Mouse (Mus musculus) limb, embryonic 13.5 days (tissue): ENCODE data around the gene Soga3. TPM values are rescaled to one million over a fixed set of nuclear protein-coding genes. Genes with fewer than 3 reads are reported as not detected.

Experiments
- ATAC-seq: fragments of 200-750 bp; cut with Nextera tagmentation; 2 replicates; pipeline ENCODE4 v1.8.0; 2017; ENCODE audit warnings: low read depth, moderate number of reproducible peaks, moderate TSS enrichment; ENCODE audit not compliant: low FRiP score
- H3K27ac ChIP-seq: fragments of 300-500 bp; sonication (generic); 2 replicates; pipeline ENCODE4 v1.5.1; 2015; ENCODE audit warnings: inconsistent platforms, mild to moderate bottlenecking, moderate library complexity
- H3K27me3 ChIP-seq: fragments of 300-500 bp; sonication (generic); 2 replicates; pipeline ENCODE4 v1.6.1; 2015; ENCODE audit warnings: mild to moderate bottlenecking, inconsistent platforms
- H3K36me3 ChIP-seq: fragments of 300-500 bp; sonication (generic); 2 replicates; pipeline ENCODE4 v1.6.1; 2015; ENCODE audit warnings: inconsistent platforms, mild to moderate bottlenecking, moderate library complexity
- H3K4me1 ChIP-seq: fragments of 300-500 bp; sonication (generic); 2 replicates; pipeline ENCODE4 v1.6.1; 2015; ENCODE audit warnings: inconsistent platforms
- H3K4me2 ChIP-seq: fragments of 300-500 bp; sonication (generic); replicated peaks from 2 replicates; pipeline ENCODE4 v1.6.1; 2015; ENCODE audit warnings: inconsistent platforms, mild to moderate bottlenecking, moderate library complexity
- H3K4me3 ChIP-seq: fragments of 300-500 bp; sonication (generic); 2 replicates; pipeline ENCODE4 v1.5.1; 2015; ENCODE audit warnings: moderate library complexity, mild to moderate bottlenecking, inconsistent platforms
- H3K9ac ChIP-seq: fragments of 300-500 bp; sonication (generic); 2 replicates; pipeline ENCODE4 v1.6.1; 2015; ENCODE audit warnings: mild to moderate bottlenecking, inconsistent platforms
- H3K9me3 ChIP-seq: fragments of 300-500 bp; sonication (generic); 2 replicates; pipeline ENCODE4 v1.6.1; 2016; ENCODE audit warnings: inconsistent platforms
- WGBS: fragments of 180-500 bp; shearing (Covaris S2); methylation state at CpG from one replicate; pipeline ENCODE4 v1.1.7; 2015; 5-methylcytosine and 5-hydroxymethylcytosine counted together
- polyA plus RNA-seq: library from polyadenylated mRNA; unstranded; fragments of >200 nt; fragmentation: Nextera tagmentation; extraction: Ambion mirVana; gene quantifications from 2 replicates; pipeline ENCODE4 v1.2.1, GENCODE M21; 2015

Soga3 gene
- polyA plus RNA-seq, 1 experiment from 2014 or later, result 1.5 TPM

- no peak for ATAC-seq
These were observed 32.0 kb downstream of the Soga3 start for GRCm38 (mm10) chr10:29175656-29176055.

GRCm38 (mm10) chr10:29176881-29177280 lies 33.2 kb downstream of the Soga3 start:
- H3K27me3 ChIP-seq, result no peaks in the 10 kb centered on the region
- H3K9me3 ChIP-seq, result no peaks in the 10 kb centered on the region
- H3K9ac ChIP-seq, result no peak overlapping the region
- no peak overlapping the region for H3K27ac ChIP-seq
- H3K36me3 ChIP-seq, result no peaks in the 10 kb centered on the region
- H3K4me1 ChIP-seq, result no peaks in the 10 kb centered on the region
- no peak overlapping the region for H3K4me2 ChIP-seq
- ATAC-seq, result no peak
- no peak overlapping the region for H3K4me3 ChIP-seq
- 84% methylated on average over 4 of the region's 4 CpGs for WGBS

More at GRCm38 (mm10) chr10:29175656-29176055, 32.0 kb downstream of the Soga3 start:
- no peaks in the 10 kb centered on the region for H3K9me3 ChIP-seq
- H3K36me3 ChIP-seq, result no peaks in the 10 kb centered on the region
- no peak overlapping the region for H3K4me3 ChIP-seq
- no peak overlapping the region for H3K4me2 ChIP-seq
- H3K4me1 ChIP-seq, result no peaks in the 10 kb centered on the region
- H3K9ac ChIP-seq, result no peak overlapping the region
- H3K27me3 ChIP-seq, result no peaks in the 10 kb centered on the region
- 72% methylated on average over 3 of the region's 3 CpGs for WGBS
- H3K27ac ChIP-seq, result no peak overlapping the region

- Histone ChIP-seq H3K4me2 (no peak overlapping the region), H3K9ac (no peak overlapping the region), H3K9me3 (no peaks in the 10 kb centered on the region), H3K27me3 (no peaks in the 10 kb centered on the region), H3K4me1 (no peaks in the 10 kb centered on the region), H3K27ac (no peak overlapping the region), H3K4me3 (no peak overlapping the region), H3K36me3 (no peaks in the 10 kb centered on the region)
- ATAC-seq, result no peak
- WGBS, result 59% methylated on average over 2 of the region's 2 CpGs
These were observed 34.4 kb downstream of the Soga3 start for GRCm38 (mm10) chr10:29178003-29178402.

GRCm38 (mm10) chr10:29180210-29180609 lies 36.6 kb downstream of the Soga3 start:
- 88% methylated on average over 3 of the region's 3 CpGs for WGBS

DNA sequence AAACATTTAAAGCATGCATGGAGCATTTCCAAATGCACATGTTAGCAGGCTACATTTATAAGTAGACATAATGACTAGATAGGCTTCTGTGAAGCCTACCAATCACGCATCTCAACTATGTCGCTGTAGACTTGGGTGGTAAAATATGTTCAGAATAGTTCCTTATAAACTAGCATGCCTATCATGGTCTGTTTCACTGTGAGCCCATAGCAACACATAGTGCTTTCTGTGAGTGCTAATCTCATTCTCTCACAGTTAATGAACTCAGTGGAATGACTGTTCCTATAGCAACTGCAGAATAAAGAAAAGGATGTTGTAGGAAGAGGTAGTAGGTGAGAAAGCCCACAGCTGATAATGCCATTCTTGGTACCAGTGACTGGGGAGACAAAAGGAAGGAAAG lies 37.4 kb downstream of the Soga3 start:
- H3K4me2 ChIP-seq, result no peak overlapping the region
- H3K4me1 ChIP-seq, result no peaks in the 10 kb centered on the region
- no peak overlapping the region for H3K9ac ChIP-seq
- no peaks in the 10 kb centered on the region for H3K9me3 ChIP-seq
- no peak for ATAC-seq
- no peak overlapping the region for H3K4me3 ChIP-seq
- 86% methylated on average over 2 of the region's 2 CpGs for WGBS
- no peaks in the 10 kb centered on the region for H3K36me3 ChIP-seq
- H3K27ac ChIP-seq, result no peak overlapping the region
- H3K27me3 ChIP-seq, result no peaks in the 10 kb centered on the region

More at GRCm38 (mm10) chr10:29180210-29180609, 36.6 kb downstream of the Soga3 start:
- no peak for ATAC-seq
- H3K9ac ChIP-seq, result no peak overlapping the region
- H3K36me3 ChIP-seq, result no peaks in the 10 kb centered on the region
- H3K4me2 ChIP-seq, result no peak overlapping the region
- H3K4me3 ChIP-seq, result no peak overlapping the region
- H3K27me3 ChIP-seq, result no peaks in the 10 kb centered on the region
- H3K9me3 ChIP-seq, result no peaks in the 10 kb centered on the region
- H3K27ac ChIP-seq, result no peak overlapping the region
- H3K4me1 ChIP-seq, result no peaks in the 10 kb centered on the region

DNA sequence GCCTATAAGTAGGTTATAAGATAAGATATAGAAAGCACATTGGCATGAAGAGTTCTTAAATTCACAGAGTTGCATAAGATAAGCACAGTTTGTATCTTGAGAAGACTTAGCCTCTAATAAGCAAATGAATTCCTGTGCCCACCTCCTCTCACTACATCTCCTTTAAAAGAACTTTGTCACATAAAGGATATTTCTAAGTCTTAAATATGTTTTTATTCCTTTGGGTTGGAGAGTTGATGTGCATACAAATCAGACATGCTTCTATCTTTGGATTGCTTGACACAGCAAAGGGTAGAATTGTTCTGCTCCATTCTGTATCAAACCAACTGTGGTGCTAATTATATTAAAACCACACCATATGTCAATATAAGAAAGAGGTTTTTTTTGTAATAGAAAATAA lies 50.1 kb downstream of the Soga3 start:
- Histone ChIP-seq H3K27me3 (no peaks in the 10 kb centered on the region), H3K4me1 (no peaks in the 10 kb centered on the region), H3K9ac (no peak overlapping the region), H3K27ac (no peak overlapping the region), H3K9me3 (peaks cover 8% of the 10 kb centered on the region; the same call in 1 of the 2 replicates), H3K4me2 (no peak overlapping the region), H3K36me3 (no peaks in the 10 kb centered on the region), H3K4me3 (no peak overlapping the region)
- no peak for ATAC-seq

- no peak overlapping the region for H3K9ac ChIP-seq
- peaks cover 8% of the 10 kb centered on the region; the same call in 1 of the 2 replicates for H3K9me3 ChIP-seq
- no peaks in the 10 kb centered on the region for H3K4me1 ChIP-seq
- H3K4me3 ChIP-seq, result no peak overlapping the region
- H3K36me3 ChIP-seq, result no peaks in the 10 kb centered on the region
- H3K27ac ChIP-seq, result no peak overlapping the region
- no peaks in the 10 kb centered on the region for H3K27me3 ChIP-seq
- 95% methylated on average over 33 of the region's 33 CpGs for WGBS
- H3K4me2 ChIP-seq, result no peak overlapping the region
- no peak for ATAC-seq
These were observed 53.2 kb downstream of the Soga3 start for GRCm38 (mm10) chr10:29196811-29197210.

DNA sequence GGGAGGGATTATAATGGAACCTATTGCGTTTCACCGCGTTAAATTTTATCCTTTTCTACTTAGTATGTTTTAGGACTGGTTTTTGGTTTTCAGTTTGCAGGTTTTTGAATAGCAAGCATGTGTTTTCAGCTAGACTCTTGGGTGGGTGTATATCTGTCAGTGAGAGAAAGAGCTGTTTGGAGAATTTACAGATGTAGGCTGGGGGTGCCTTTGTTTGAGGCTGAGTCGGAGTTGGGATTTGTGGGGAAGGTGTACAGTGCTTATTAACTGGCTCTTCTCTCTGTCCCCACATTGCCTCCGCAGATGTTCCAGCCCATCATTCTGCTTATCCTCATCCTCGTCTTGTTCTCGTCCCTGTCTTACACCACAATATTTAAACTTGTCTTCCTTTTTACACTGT lies 55.0 kb downstream of the Soga3 start, which contains the start of gene Gm49353:
Gene Gm49353, plus strand, starts transcription at position 313 of the 400 bp plus-strand sequence.
- no peaks in the 10 kb centered on the region for H3K4me1 ChIP-seq
- peaks cover 8% of the 10 kb centered on the region; the same call in 1 of the 2 replicates for H3K9me3 ChIP-seq
- no peak within 1 kb of the TSS for H3K4me3 ChIP-seq
- H3K9ac ChIP-seq, result no peak within 1 kb of the TSS
- no peak within 1 kb of the TSS for H3K4me2 ChIP-seq
- H3K27me3 ChIP-seq, result no peaks in the 10 kb centered on the region
- 81% methylated on average over 7 of the region's 7 CpGs for WGBS
- ATAC-seq, result no peak
- H3K27ac ChIP-seq, result no peak within 1 kb of the TSS
- H3K36me3 ChIP-seq, result no peaks in the 10 kb centered on the region

GRCm38 (mm10) chr10:29199835-29200234 lies 56.2 kb downstream of the Soga3 start:
- H3K9me3 ChIP-seq, result peaks cover 8% of the 10 kb centered on the region; the same call in 1 of the 2 replicates
- H3K4me2 ChIP-seq, result no peak overlapping the region
- 75% methylated on average over 3 of the region's 3 CpGs for WGBS
- H3K4me1 ChIP-seq, result no peaks in the 10 kb centered on the region
- H3K36me3 ChIP-seq, result no peaks in the 10 kb centered on the region
- no peak overlapping the region for H3K9ac ChIP-seq
- no peak overlapping the region for H3K27ac ChIP-seq
- no peak for ATAC-seq
- H3K27me3 ChIP-seq, result no peaks in the 10 kb centered on the region
- H3K4me3 ChIP-seq, result no peak overlapping the region

DNA sequence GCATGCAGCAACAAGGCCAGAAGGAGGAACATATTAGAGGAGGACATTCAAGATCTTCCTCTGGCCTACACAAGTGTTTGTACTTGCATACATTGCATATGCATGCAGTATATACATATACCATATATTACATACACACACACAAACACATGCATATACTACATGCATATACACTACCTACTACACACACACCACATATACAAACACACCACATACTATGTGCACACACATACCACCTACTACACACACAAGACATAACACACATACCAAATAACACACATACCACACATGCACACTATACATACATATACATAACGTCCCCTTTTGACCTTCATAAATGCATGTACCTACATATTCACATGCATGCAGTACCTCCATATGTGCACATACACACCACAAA lies 57.0 kb downstream of the Soga3 start:
- Histone ChIP-seq H3K4me3 (no peak overlapping the region), H3K27me3 (no peaks in the 10 kb centered on the region), H3K27ac (no peak overlapping the region), H3K36me3 (no peaks in the 10 kb centered on the region), H3K4me1 (0 out of 2 replicates have a peak, but pooled peaks cover under 1% of the 10 kb centered on the region), H3K9ac (no peak overlapping the region), H3K4me2 (no peak overlapping the region), H3K9me3 (peaks cover 8% of the 10 kb centered on the region; the same call in 1 of the 2 replicates)
- ATAC-seq, result no peak
- 89% methylated on average over 1 of the region's 1 CpGs for WGBS

- Histone ChIP-seq H3K27me3 (no peaks in the 10 kb centered on the region), H3K27ac (no peak overlapping the region), H3K9me3 (no peaks in the 10 kb centered on the region), H3K9ac (no peak overlapping the region), H3K4me2 (no peak overlapping the region), H3K36me3 (no peaks in the 10 kb centered on the region), H3K4me3 (no peak overlapping the region), H3K4me1 (peaks cover 7% of the 10 kb centered on the region)
- ATAC-seq, result no peak; the same call in 1 of the 2 replicates
These were observed 63.1 kb downstream of the Soga3 start for GRCm38 (mm10) chr10:29206730-29207129.

DNA sequence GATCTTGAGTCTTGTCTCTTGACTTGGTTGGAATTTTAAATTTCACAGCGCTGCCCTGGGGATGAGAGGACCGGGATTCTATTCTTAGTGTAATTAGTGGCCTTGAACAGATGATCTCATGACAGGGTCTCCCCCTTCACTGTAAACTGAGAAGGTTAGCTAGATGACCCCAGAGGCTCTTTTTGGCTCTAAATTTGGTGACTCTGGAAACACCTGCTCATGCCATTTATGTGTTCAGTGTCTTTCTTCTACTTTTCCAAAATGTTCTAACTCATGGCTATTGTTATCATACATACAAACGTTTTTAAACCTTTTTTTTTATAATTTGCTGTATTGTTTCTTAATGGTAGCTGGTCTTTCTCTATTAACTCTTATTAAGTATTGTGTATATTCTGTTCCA lies 65.1 kb downstream of the Soga3 start:
- peaks cover 9% of the 10 kb centered on the region for H3K4me1 ChIP-seq
- H3K4me3 ChIP-seq, result no peak overlapping the region
- ATAC-seq, result no peak
- WGBS, result 47% methylated on average over 3 of the region's 3 CpGs
- no peak overlapping the region for H3K4me2 ChIP-seq
- H3K36me3 ChIP-seq, result no peaks in the 10 kb centered on the region
- no peak overlapping the region for H3K27ac ChIP-seq
- H3K27me3 ChIP-seq, result no peaks in the 10 kb centered on the region
- H3K9ac ChIP-seq, result no peak overlapping the region
- no peaks in the 10 kb centered on the region for H3K9me3 ChIP-seq

GRCm38 (mm10) chr10:29211453-29211852 lies 67.8 kb downstream of the Soga3 start, which contains the start of gene 9330159F19Rik:
Gene 9330159F19Rik (plus strand): TSS chr10:29211606.
- Histone ChIP-seq H3K9me3 (no peaks in the 10 kb centered on the region), H3K27ac (no peak within 1 kb of the TSS; the same call in 1 of the 2 replicates), H3K4me1 (peaks cover 6% of the 10 kb centered on the region), H3K4me2 (peak within 1 kb of the TSS; percentile 46), H3K36me3 (no peaks in the 10 kb centered on the region), H3K9ac (no peak within 1 kb of the TSS), H3K4me3 (no peak within 1 kb of the TSS), H3K27me3 (no peaks in the 10 kb centered on the region)
- peak; percentile 92 for ATAC-seq
- 6% methylated on average over 4 of the region's 4 CpGs for WGBS
